Mouse (Mus musculus) lung, adult 2 months (tissue): Measurements from ENCODE around the gene Medag. TPM values are rescaled to one million over a fixed set of nuclear protein-coding genes. Genes with fewer than 3 reads are reported as not detected.
A peak's percentile ranks its signal among the peaks of the same experiment; 100 is the strongest.

ENCODE experiments used
- DNase-seq: peaks from one replicate; pipeline ENCODE4 v3.0.0; 2022
- H3K4me1 ChIP-seq: fragments of 200-500 bp; 2 replicates; pipeline ENCODE4 v1.6.1; 2011; ENCODE audit warnings: low read length; ENCODE audit not compliant: control insufficient read depth, insufficient read depth
- H3K4me3 ChIP-seq: fragments of 200-500 bp; replicated peaks from 2 replicates; pipeline ENCODE3; 2011; ENCODE audit warnings: low read depth, mild to moderate bottlenecking, control low read depth, low read length; ENCODE audit errors: extremely low read depth
- CTCF ChIP-seq: fragments of 200-500 bp; IDR thresholded peaks from 2 replicates; pipeline ENCODE4 v1.5.1; 2011; ENCODE audit warnings: mild to moderate bottlenecking, low read length, control low read depth; ENCODE audit not compliant: insufficient read depth
- POLR2A ChIP-seq: fragments of 200-500 bp; IDR thresholded peaks from 2 replicates; pipeline ENCODE4 v1.6.1; 2011; ENCODE audit warnings: low read depth, mild to moderate bottlenecking, control low read depth, low read length, borderline replicate concordance; ENCODE audit errors: extremely low read depth
- WGBS: fragments of 180-500 bp; shearing (Covaris S2); methylation state at CpG from one replicate; pipeline ENCODE4 v1.1.7; 2018; 5-methylcytosine and 5-hydroxymethylcytosine counted together
- polyA plus RNA-seq: library from polyadenylated mRNA; depleted of rRNA; stranded (reverse); fragments of >200 nt; gene quantifications from 2 replicates; pipeline ENCODE4 v1.2.3, GENCODE M21; 2012

Gene Medag
- polyA plus RNA-seq, 1 experiment, result 5.2 TPM

- WGBS, result 67% methylated on average over 8 of the region's 8 CpGs
- DNase-seq, result no peak
- TF ChIP-seq POLR2A (no peak), CTCF (no peak)
- Histone ChIP-seq H3K4me1 (peaks cover 2% of the 10 kb centered on the region), H3K4me3 (no peak overlapping the region)
Measured at GRCm38 (mm10) chr5:149380388-149380916, 31.1 kb upstream of the Medag start.

- Histone ChIP-seq H3K4me1 (no peaks in the 10 kb centered on the region; the same call in 1 of the 2 replicates), H3K4me3 (no peak overlapping the region)
- no peak for DNase-seq
- 44% methylated on average over 4 of the region's 4 CpGs for WGBS
- TF ChIP-seq CTCF (no peak), POLR2A (no peak)
Measured at GRCm38 (mm10) chr5:149381948-149382347, 29.6 kb upstream of the Medag start.

- TF ChIP-seq CTCF, result no peak
- TF ChIP-seq POLR2A, result no peak
- no peak for DNase-seq
- Histone ChIP-seq H3K4me1 (no peaks in the 10 kb centered on the region; the same call in 1 of the 2 replicates), H3K4me3 (no peak overlapping the region)
- 65% methylated on average over 5 of the region's 5 CpGs for WGBS
Measured at GRCm38 (mm10) chr5:149382601-149383000, 28.9 kb upstream of the Medag start.

GRCm38 (mm10) chr5:149385228-149385961 lies 26.2 kb upstream of the Medag start:
- H3K4me3 ChIP-seq, result no peak overlapping the region
- no peaks in the 10 kb centered on the region; the same call in 1 of the 2 replicates for H3K4me1 ChIP-seq
- DNase-seq, result no peak
- WGBS, result 74% methylated on average over 7 of the region's 7 CpGs
- no peak for TF ChIP-seq POLR2A
- TF ChIP-seq CTCF, result no peak

GRCm38 (mm10) chr5:149386294-149386850 lies 25.2 kb upstream of the Medag start:
- Histone ChIP-seq H3K4me3 (no peak overlapping the region), H3K4me1 (no peaks in the 10 kb centered on the region; the same call in 1 of the 2 replicates)
- WGBS, result 41% methylated on average over 5 of the region's 5 CpGs
- DNase-seq, result no peak
- TF ChIP-seq CTCF, result no peak
- no peak for TF ChIP-seq POLR2A

GRCm38 (mm10) chr5:149388947-149389346 lies 22.6 kb upstream of the Medag start:
- DNase-seq, result no peak
- Histone ChIP-seq H3K4me3 (no peak overlapping the region), H3K4me1 (peaks cover 2% of the 10 kb centered on the region; the same call in 1 of the 2 replicates)
- TF ChIP-seq POLR2A, result no peak
- no peak for TF ChIP-seq CTCF
- WGBS, result 52% methylated on average over 5 of the region's 5 CpGs

GRCm38 (mm10) chr5:149389548-149390211 lies 21.9 kb upstream of the Medag start:
- Histone ChIP-seq H3K4me3 (no peak overlapping the region), H3K4me1 (peaks cover 2% of the 10 kb centered on the region; the same call in 1 of the 2 replicates)
- TF ChIP-seq CTCF, result no peak
- no peak for TF ChIP-seq POLR2A
- WGBS, result 52% methylated on average over 11 of the region's 11 CpGs
- no peak for DNase-seq

GRCm38 (mm10) chr5:149391574-149392375 lies 19.8 kb upstream of the Medag start:
- no peak overlapping the region for H3K4me3 ChIP-seq
- no peak for TF ChIP-seq CTCF
- no peak for TF ChIP-seq POLR2A
- DNase-seq, result no peak
- WGBS, result 14% methylated on average over 18 of the region's 18 CpGs
- peaks cover 2% of the 10 kb centered on the region; the same call in 1 of the 2 replicates for H3K4me1 ChIP-seq

GRCm38 (mm10) chr5:149392420-149392988 lies 19.0 kb upstream of the Medag start:
- no peak for TF ChIP-seq POLR2A
- 0 out of 2 replicates have a peak, but pooled peaks have one; percentile 2 for TF ChIP-seq CTCF
- H3K4me1 ChIP-seq, result peaks cover 2% of the 10 kb centered on the region; the same call in 1 of the 2 replicates
- DNase-seq, result no peak
- no peak overlapping the region for H3K4me3 ChIP-seq
- 35% methylated on average over 6 of the region's 6 CpGs for WGBS
